Mouse (Mus musculus): ENCODE measurements around the gene Pfkp. TPM values are rescaled to one million over a fixed set of nuclear protein-coding genes. Genes with fewer than 3 reads are reported as not detected.

Pfkp gene
- 100 to 1,000 TPM in 1 of 2 experiments, 10 to 100 TPM in 1; 96.3 to 107 TPM for total RNA-seq (2021)

GRCm38 (mm10) chr13:6648669-6649233 is at the start of gene Pfkp:
Pfkp (minus strand) TSS chr13:6648777.
- DNase-seq, result peak; percentile 93

- DNase-seq, result no peak
Observed at GRCm38 (mm10) chr13:6690607-6691006, 42.0 kb upstream of the Pfkp start.

GRCm38 (mm10) chr13:6689962-6690361 is 41.4 kb upstream of the Pfkp start:
- peak; percentile 65 for DNase-seq

GRCm38 (mm10) chr13:6688790-6689433 is 40.3 kb upstream of the Pfkp start:
- peak; percentile 49 for DNase-seq

- peak; percentile 39 for DNase-seq
Observed at GRCm38 (mm10) chr13:6666887-6667286, 18.3 kb upstream of the Pfkp start.

GRCm38 (mm10) chr13:6665506-6665905 is 16.9 kb upstream of the Pfkp start:
- no peak for DNase-seq

- DNase-seq, result no peak
Observed at GRCm38 (mm10) chr13:6664216-6664615, 15.6 kb upstream of the Pfkp start.

- DNase-seq, result no peak
Observed at GRCm38 (mm10) chr13:6659314-6659713, 10.7 kb upstream of the Pfkp start.

GRCm38 (mm10) chr13:6657300-6657699 is 8.7 kb upstream of the Pfkp start:
- DNase-seq, result no peak

- DNase-seq, result no peak
Observed at GRCm38 (mm10) chr13:6649542-6649941, 965 bp upstream of the Pfkp start.

GRCm38 (mm10) chr13:6647992-6648668 is 447 bp downstream of the Pfkp start:
- DNase-seq, result no peak

- peak; percentile 71 for DNase-seq
Observed at GRCm38 (mm10) chr13:6647067-6647991, 1.2 kb downstream of the Pfkp start.

GRCm38 (mm10) chr13:6646674-6647066 is 1.9 kb downstream of the Pfkp start:
- no peak for DNase-seq

GRCm38 (mm10) chr13:6646266-6646665 is 2.3 kb downstream of the Pfkp start:
- no peak for DNase-seq

- no peak for DNase-seq
Observed at GRCm38 (mm10) chr13:6643968-6644367, 4.6 kb downstream of the Pfkp start.

- DNase-seq, result no peak
Observed at GRCm38 (mm10) chr13:6643026-6643425, 5.6 kb downstream of the Pfkp start.

GRCm38 (mm10) chr13:6642453-6642852 is 6.1 kb downstream of the Pfkp start:
- DNase-seq, result peak; percentile 62

- no peak for DNase-seq
Observed at GRCm38 (mm10) chr13:6641497-6641896, 7.1 kb downstream of the Pfkp start.

GRCm38 (mm10) chr13:6639507-6640030 is 9.0 kb downstream of the Pfkp start:
- no peak for DNase-seq

- DNase-seq, result no peak
Observed at GRCm38 (mm10) chr13:6638976-6639375, 9.6 kb downstream of the Pfkp start.

- DNase-seq, result no peak
Observed at GRCm38 (mm10) chr13:6638425-6638824, 10.2 kb downstream of the Pfkp start.

GRCm38 (mm10) chr13:6637534-6638124 is 10.9 kb downstream of the Pfkp start:
- no peak for DNase-seq

All from heart, postnatal 4 days (tissue).